ENCODE assay signal across 8 mouse cellular contexts in genomic region chr14:84440903-84441302, GRCm38 (mm10). TPM values are rescaled to one million over a fixed set of nuclear protein-coding genes. Genes with fewer than 3 reads are reported as not detected.
DNase-seq lines count a peak whose midpoint lies in the region; ATAC-seq and TF ChIP-seq lines count a peak whose summit lies in the region.
"Had no signal": no experiment of that assay in that cellular context is flagged by ENCODE, and none has a peak within 500 bp of the region (broad histone marks: within the 10 kb centered on the region; RNA-seq: fewer than 3 reads in every experiment).

No protein-coding gene starts in this region.

- no peaks in the 10 kb centered on the region for H3K9me3 ChIP-seq in intestine, embryonic 14.5 days (ENCODE audit: control insufficient read depth, low read length)
- H3K9me3 ChIP-seq in intestine, embryonic 16.5 days (ENCODE audit: control insufficient read depth, low read length), result no peaks in the 10 kb centered on the region
- H3K9me3 ChIP-seq: stomach, embryonic 15.5 days had no signal

- no peak overlapping the region for H3K4me2 ChIP-seq in intestine, embryonic 14.5 days (ENCODE audit: low read length)
- H3K4me2 ChIP-seq in intestine, embryonic 16.5 days (ENCODE audit: low read depth, low read length), result no peak overlapping the region
- H3K4me2 ChIP-seq: stomach, embryonic 15.5 days had no signal

- no peak for TF ChIP-seq CTCF in thymus, adult 2 months (IDR thresholded peaks at IDR 0.05; ENCODE audit: borderline replicate concordance, control insufficient read depth, extremely low read depth, insufficient read depth, low read length, poor library complexity)

- H3K36me3 ChIP-seq in intestine, embryonic 14.5 days (ENCODE audit: control insufficient read depth, insufficient read depth, low read length), result no peaks in the 10 kb centered on the region
- no peaks in the 10 kb centered on the region for H3K36me3 ChIP-seq in intestine, embryonic 16.5 days (ENCODE audit: control insufficient read depth, insufficient read depth, low read length)
- no peaks in the 10 kb centered on the region for H3K36me3 ChIP-seq in thymus, adult 2 months (ENCODE audit: control insufficient read depth, insufficient read depth, low read length)
- H3K36me3 ChIP-seq: stomach, embryonic 15.5 days had no signal

- H3K9ac ChIP-seq in intestine, embryonic 14.5 days (ENCODE audit: low read length), result no peak overlapping the region
- H3K9ac ChIP-seq in intestine, embryonic 16.5 days (ENCODE audit: low read depth, low read length), result no peak overlapping the region
- H3K9ac ChIP-seq: stomach, embryonic 15.5 days had no signal

- TF ChIP-seq POLR2A in thymus, adult 2 months (IDR thresholded peaks at IDR 0.05; ENCODE audit: control insufficient read depth, extremely low read depth, insufficient read depth, low read length, poor library complexity), result no peak

- ATAC-seq in intestine, embryonic 14.5 days (replicated peaks; ENCODE audit: low FRiP score, low TSS enrichment, low read depth), result no peak
- ATAC-seq in intestine, embryonic 16.5 days, result no peak

- WGBS in intestine, embryonic 14.5 days, result 16% methylated on average over 2 of the region's 2 CpGs
- 17% methylated on average over 2 of the region's 2 CpGs for WGBS in intestine, embryonic 16.5 days
- WGBS in thymus, adult 2 months, result 20% methylated on average over 2 of the region's 2 CpGs

- no peak overlapping the region for H3K27ac ChIP-seq in intestine, embryonic 14.5 days (ENCODE audit: low read depth)
- no peak overlapping the region for H3K27ac ChIP-seq in intestine, embryonic 16.5 days (ENCODE audit: low read length)
- H3K27ac ChIP-seq in thymus, adult 2 months (ENCODE audit: control insufficient read depth, insufficient read depth, low read length), result no peak overlapping the region
- H3K27ac ChIP-seq: stomach, embryonic 15.5 days had no signal

- DNase-seq in intestine, embryonic 14.5 days (ENCODE audit: low spot score), result peak; percentile 65
- peak; percentile 34 for DNase-seq in thymus, postnatal 4 days
- no peak for DNase-seq in thymus, adult 2 months
- DNase-seq in embryo, embryonic 9.5 days (ENCODE audit: extremely low spot score), result peak; percentile 52
- DNase-seq in right cerebral cortex, postnatal 4 days, result peak; percentile 58
- DNase-seq in spleen, postnatal 14 days (ENCODE audit: low spot score in 2 of 2), result no peak

- H3K4me1 ChIP-seq in intestine, embryonic 14.5 days (replicated peaks; ENCODE audit: control insufficient read depth, insufficient read depth, low read length), result 0 out of 2 replicates have a peak, but pooled peaks cover 5% of the 10 kb centered on the region
- peaks cover 15% of the 10 kb centered on the region for H3K4me1 ChIP-seq in intestine, embryonic 16.5 days (ENCODE audit: control insufficient read depth, insufficient read depth, low read length)
- H3K4me1 ChIP-seq in thymus, adult 2 months (replicated peaks; ENCODE audit: control insufficient read depth, insufficient read depth, low read length), result peaks cover 9% of the 10 kb centered on the region

- no peak overlapping the region for H3K4me3 ChIP-seq in intestine, embryonic 14.5 days (ENCODE audit: low read depth, low read length)
- no peak overlapping the region for H3K4me3 ChIP-seq in intestine, embryonic 16.5 days (ENCODE audit: low read length)
- no peak overlapping the region for H3K4me3 ChIP-seq in thymus, adult 2 months (ENCODE audit: control insufficient read depth, insufficient read depth, low read length)
- H3K4me3 ChIP-seq: stomach, embryonic 15.5 days had no signal

- H3K27me3 ChIP-seq in intestine, embryonic 14.5 days (replicated peaks; ENCODE audit: control insufficient read depth, insufficient read depth, low read length), result peaks cover 29% of the 10 kb centered on the region
- H3K27me3 ChIP-seq in intestine, embryonic 16.5 days (replicated peaks; ENCODE audit: control insufficient read depth, insufficient read depth, low read length), result peaks cover 7% of the 10 kb centered on the region; the same call in 1 of the 2 replicates
- H3K27me3 ChIP-seq in thymus, adult 2 months (ENCODE audit: control insufficient read depth, insufficient read depth, low read length), result peaks cover 13% of the 10 kb centered on the region; the same call in 1 of the 2 replicates

RNA-seq across cellular contexts. Expression of gene Pcdh17, which starts 2.5 kb away (rescaled TPM):
- polyA plus RNA-seq in intestine, embryonic 14.5 days (2014; fragmentation: Nextera tagmentation; extraction: Ambion mirVana), result 7.9 and 8.3 TPM in 2 replicates
- 4.1 TPM in 2 replicates for polyA plus RNA-seq in intestine, embryonic 16.5 days (2015; fragmentation: Nextera tagmentation; extraction: Ambion mirVana)
- 0.63 and 0.70 TPM in 2 replicates for polyA plus RNA-seq in thymus, adult 2 months (2012; rRNA removed)

Comparison
In these comparisons a context has a peak if more than half of its experiments do, and no peak if none do; other contexts are left out.
1. DNase-seq: peak in intestine, embryonic 14.5 days (single experiment), thymus, postnatal 4 days (single experiment), embryo, embryonic 9.5 days (single experiment) and right cerebral cortex, postnatal 4 days (single experiment); none in thymus, adult 2 months (single experiment) and spleen, postnatal 14 days (0 of 2).